Mouse (Mus musculus): ENCODE data around the gene Olfr1008.
"Not testable (repeated sequence)": the region's sequence is repeated elsewhere in the genome, so short reads cannot be mapped to it uniquely, and the experiment has no call there.

Gene Olfr1008

DNA sequence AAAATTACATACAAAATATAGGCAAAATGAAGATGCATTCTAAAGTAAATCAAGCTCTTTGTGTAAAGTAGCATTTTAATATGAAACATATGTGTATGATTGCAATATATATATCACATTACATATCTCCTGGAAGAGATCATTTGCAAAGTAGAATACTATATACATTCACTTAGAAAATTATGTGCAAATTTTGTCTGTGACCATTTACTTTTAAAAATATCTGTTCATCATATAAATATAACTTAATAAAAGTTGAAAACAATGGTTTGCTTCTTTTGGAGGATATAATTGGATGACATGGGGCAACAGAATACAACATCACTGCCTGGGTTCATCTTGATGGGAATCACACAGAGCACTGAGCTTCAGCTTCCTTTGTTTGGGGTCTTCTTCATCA lies at the start of gene Olfr1008:
TSS of gene Olfr1008 (plus strand) at position 301 of the 400 bp plus-strand sequence.
- no peak for DNase-seq

DNA sequence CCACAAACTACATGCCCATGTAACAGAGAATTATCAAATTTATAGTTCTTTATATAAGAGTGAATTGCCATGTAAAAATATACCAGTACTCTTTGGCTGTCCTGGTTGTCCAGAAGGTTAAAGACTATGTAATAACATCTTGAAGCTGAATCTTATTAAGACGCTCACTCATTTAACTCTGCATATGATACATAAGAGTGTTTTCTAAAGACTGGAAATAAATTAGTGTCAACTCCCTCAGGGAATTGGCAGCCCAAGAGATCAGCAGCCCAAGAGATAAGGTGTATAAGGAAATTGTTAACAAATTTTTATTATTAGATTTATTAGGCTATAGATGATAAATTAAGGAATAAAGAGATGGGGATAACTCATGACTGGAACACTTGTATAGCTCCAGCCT lies 38.6 kb upstream of the Olfr1008 start, which contains the start of gene Olfr1002:
TSS of gene Olfr1002 (minus strand) at position 101 of the 400 bp plus-strand sequence.
- DNase-seq: no peak

DNA sequence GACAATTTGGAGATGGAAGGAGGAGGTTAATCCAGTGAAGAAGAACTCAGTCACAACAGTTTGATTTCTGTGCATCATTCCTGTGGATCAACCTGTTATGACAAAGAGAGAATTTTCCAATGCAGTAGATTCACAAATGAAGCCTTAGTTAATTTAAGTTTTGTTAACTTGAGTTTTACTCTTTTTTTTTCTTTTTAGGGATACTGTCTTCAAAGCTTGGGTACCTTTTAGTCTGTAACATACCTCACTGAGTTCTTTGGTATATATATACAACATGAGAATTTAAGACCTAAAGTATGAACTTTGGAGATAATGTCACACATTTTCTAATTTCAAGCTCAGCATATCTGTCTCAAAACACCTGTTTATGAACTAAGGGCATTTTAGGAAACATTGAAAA lies 24.9 kb upstream of the Olfr1008 start, which contains the start of gene Olfr154:
TSS of gene Olfr154 (minus strand) at position 101 of the 400 bp plus-strand sequence.
- DNase-seq: not testable (repeated sequence)

DNA sequence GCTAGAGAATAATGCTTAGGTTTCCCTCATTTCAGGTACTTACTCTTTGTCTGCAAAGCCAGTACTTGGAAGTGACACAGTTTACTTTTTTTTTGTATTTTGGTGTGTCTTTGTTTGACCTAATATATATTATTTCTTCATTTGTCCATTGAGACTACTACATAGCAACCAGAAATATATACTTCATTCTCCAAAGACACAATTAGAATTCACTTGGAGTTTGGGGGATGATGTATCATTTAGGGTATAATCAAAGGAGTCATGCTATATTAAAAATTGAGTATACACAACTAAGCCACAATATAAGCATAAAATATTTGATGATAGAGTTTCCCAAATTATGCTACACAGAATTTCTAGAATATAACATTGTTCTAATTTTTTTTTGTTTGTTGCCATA lies 10.6 kb upstream of the Olfr1008 start, which contains the start of gene Olfr1006:
TSS of gene Olfr1006 (minus strand) at position 101 of the 400 bp plus-strand sequence.
- no peak for DNase-seq

DNA sequence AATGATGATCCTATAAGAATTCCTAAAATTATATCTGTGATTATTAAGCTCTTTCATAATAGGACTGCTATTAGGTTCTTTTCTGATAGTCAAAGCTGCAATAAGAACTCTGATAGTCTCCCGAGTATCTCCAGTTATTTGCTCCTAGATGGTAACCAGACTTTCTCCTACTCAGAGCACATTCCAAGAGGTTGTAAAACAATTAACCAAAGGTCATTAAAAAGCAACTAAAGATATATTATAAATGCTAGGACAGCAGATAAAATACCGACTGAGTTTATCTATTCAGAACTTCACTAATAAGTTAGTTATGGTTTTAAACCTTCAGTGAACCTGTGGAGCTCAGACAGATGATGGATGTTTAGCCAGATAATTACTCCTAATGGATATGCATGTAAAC lies 21.4 kb downstream of the Olfr1008 start:
- not testable (repeated sequence) for DNase-seq

DNA sequence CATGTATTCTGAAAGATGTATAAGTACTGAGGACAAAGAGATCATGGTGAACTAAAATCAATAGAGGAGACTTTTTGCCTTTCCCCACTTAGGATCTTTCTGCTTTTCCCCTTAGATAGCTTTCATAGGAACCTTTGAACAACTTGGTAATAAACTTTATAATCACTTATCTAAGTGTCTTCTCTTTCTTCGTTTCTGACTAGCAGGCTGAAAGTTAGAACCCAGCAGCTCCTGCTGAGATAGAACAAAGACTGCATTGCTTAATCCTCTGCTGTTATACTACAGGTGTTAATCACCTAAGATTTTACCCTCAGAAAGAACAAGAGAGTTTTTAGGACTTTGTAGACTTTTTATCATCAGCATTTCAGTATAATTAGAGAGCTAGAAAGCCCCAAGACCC lies 21.9 kb downstream of the Olfr1008 start:
- DNase-seq: no peak

DNA sequence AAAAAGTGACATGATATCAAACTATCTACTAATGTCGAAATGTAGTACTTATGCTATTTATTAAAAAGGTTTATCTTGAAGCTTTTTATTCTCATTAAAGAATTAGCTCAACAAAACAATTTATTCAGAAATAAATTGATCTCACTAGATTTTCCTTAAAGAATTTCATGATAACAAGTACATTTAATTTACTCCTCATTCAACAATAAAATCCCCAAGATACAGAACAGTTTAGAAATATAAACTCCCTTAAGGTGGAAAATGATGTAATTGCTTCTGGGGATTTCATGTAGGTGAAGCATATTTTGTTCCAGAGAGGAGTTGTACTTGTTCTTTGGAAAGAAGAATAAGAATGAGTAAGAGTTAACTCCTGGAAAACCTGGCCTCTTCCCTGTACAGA lies 25.9 kb downstream of the Olfr1008 start, which contains the start of gene Olfr1009:
TSS of gene Olfr1009 (plus strand) at position 301 of the 400 bp plus-strand sequence.
- DNase-seq: no peak

DNA sequence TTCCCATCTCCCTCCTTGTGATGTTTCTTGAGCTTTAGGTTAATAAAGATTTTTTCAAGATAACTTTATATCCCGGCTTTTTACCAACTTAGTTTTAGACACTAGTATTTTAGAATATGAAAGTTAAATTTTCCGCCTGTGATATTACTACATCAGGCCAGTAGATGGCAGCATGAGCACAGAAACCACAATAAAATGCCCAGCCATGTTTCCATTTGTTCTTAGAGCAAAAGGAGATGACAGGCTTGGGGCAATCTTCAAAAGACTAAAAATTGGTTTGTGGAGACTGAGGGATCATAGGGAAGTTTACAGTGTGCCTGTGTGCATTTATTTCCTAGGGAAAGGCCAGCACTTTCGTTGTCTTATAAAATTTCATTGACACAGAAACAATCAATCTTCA lies 36.6 kb downstream of the Olfr1008 start:
- DNase-seq: no peak
